Mouse (Mus musculus) MEL (cell line): ENCODE data around the gene Tmem206. TPM values are rescaled to one million over a fixed set of nuclear protein-coding genes. Genes with fewer than 3 reads are reported as not detected.
A peak's percentile ranks its signal among the peaks of the same experiment; 100 is the strongest.

Experiments used
- DNase-seq: peaks from one replicate; pipeline ENCODE4 v3.0.0; 2011; ENCODE audit warnings: low read depth, low spot score
- H3K27ac ChIP-seq: 2 replicates; pipeline ENCODE4 v1.5.1; 2012; ENCODE audit warnings: low read depth, mild to moderate bottlenecking, control low read depth, low read length, moderate library complexity; ENCODE audit not compliant: control insufficient read depth
- H3K27me3 ChIP-seq, 2 experiments: fragments of 150-350 bp in 1 of 2; sonication (generic) in 1 of 2; 2 replicates each; pipeline ENCODE4 v1.6.1; 2012; ENCODE audit warnings: low read length in 2 of 2, mild to moderate bottlenecking in 2 of 2, improper control_type of control experiment in 1 of 2, moderate library complexity in 1 of 2; ENCODE audit not compliant: insufficient read depth in 2 of 2, control insufficient read depth in 1 of 2
- H3K36me3 ChIP-seq, 2 experiments: 2 replicates each; pipeline ENCODE4 v1.6.1; 2012 to 2014; ENCODE audit warnings: low read length in 2 of 2, improper control_type of control experiment in 1 of 2, inconsistent platforms in 1 of 2, mild to moderate bottlenecking in 1 of 2; ENCODE audit not compliant: insufficient read depth in 2 of 2, control insufficient read depth in 1 of 2
- H3K4me1 ChIP-seq, 2 experiments: fragments of 150-350 bp in 1 of 2; sonication (generic) in 1 of 2; 2 replicates each; pipeline ENCODE4 v1.6.1; 2012; ENCODE audit warnings: low read length in 2 of 2, improper control_type of control experiment in 1 of 2, mild to moderate bottlenecking in 1 of 2; ENCODE audit not compliant: insufficient read depth in 2 of 2, control insufficient read depth in 1 of 2
- H3K4me3 ChIP-seq, 2 experiments: fragments of 150-350 bp in 1 of 2; sonication (generic) in 1 of 2; 2 replicates each; pipeline ENCODE4 v1.5.1; 2012; ENCODE audit warnings: low read depth in 2 of 2, low read length in 2 of 2, mild to moderate bottlenecking in 2 of 2, moderate library complexity in 2 of 2, control low read depth in 1 of 2, improper control_type of control experiment in 1 of 2; ENCODE audit not compliant: control insufficient read depth in 1 of 2, insufficient read depth in 1 of 2
- H3K79me2 ChIP-seq: 2 replicates; pipeline ENCODE4 v1.6.1; 2012; ENCODE audit warnings: mild to moderate bottlenecking, low read length, moderate library complexity; ENCODE audit not compliant: control insufficient read depth, poor library complexity, insufficient read depth
- H3K9ac ChIP-seq: 2 replicates; pipeline ENCODE4 v1.6.1; 2012; ENCODE audit warnings: low read depth, mild to moderate bottlenecking, control low read depth, low read length, moderate library complexity; ENCODE audit not compliant: control insufficient read depth, poor library complexity, severe bottlenecking
- H3K9me3 ChIP-seq: fragments of 150-350 bp; sonication (generic); replicated peaks from 2 replicates; pipeline ENCODE4 v1.6.1; 2012; ENCODE audit warnings: mild to moderate bottlenecking, low read length, improper control_type of control experiment, moderate library complexity; ENCODE audit not compliant: insufficient read depth
- BHLHE40 ChIP-seq: IDR thresholded peaks from 2 replicates; pipeline ENCODE4 v1.6.1; 2012; ENCODE audit warnings: low read depth, mild to moderate bottlenecking, inconsistent platforms, low read length, improper control_type of control experiment, borderline replicate concordance
- CHD2 ChIP-seq: IDR thresholded peaks from 2 replicates; pipeline ENCODE4 v1.6.1; 2011; ENCODE audit warnings: low read length, improper control_type of control experiment
- ELF1 ChIP-seq: IDR thresholded peaks from 2 replicates; pipeline ENCODE4 v1.6.1; 2014; ENCODE audit warnings: low read depth, mild to moderate bottlenecking, inconsistent platforms, low read length, improper control_type of control experiment, moderate library complexity
- EP300 ChIP-seq, 2 experiments: IDR thresholded peaks; 2 replicates each; pipeline ENCODE4 v1.6.1; 2011; ENCODE audit warnings: improper control_type of control experiment in 2 of 2, low read length in 2 of 2, low read depth in 1 of 2, mild to moderate bottlenecking in 1 of 2
- GATA1 ChIP-seq: IDR thresholded peaks from 2 replicates; pipeline ENCODE4 v1.6.1; 2011; ENCODE audit warnings: low read depth, low read length, improper control_type of control experiment
- HCFC1 ChIP-seq: IDR thresholded peaks from 2 replicates; pipeline ENCODE4 v1.6.1; 2012; ENCODE audit warnings: low read depth, mild to moderate bottlenecking, inconsistent platforms, low read length, improper control_type of control experiment, moderate library complexity
- JUND ChIP-seq: IDR thresholded peaks from 2 replicates; pipeline ENCODE4 v1.6.1; 2011; ENCODE audit warnings: low read depth, mild to moderate bottlenecking, improper control_type of control experiment, low read length
- MXI1 ChIP-seq: IDR thresholded peaks from 2 replicates; pipeline ENCODE4 v1.6.1; 2011; ENCODE audit warnings: mild to moderate bottlenecking, low read depth, low read length, improper control_type of control experiment
- MYC ChIP-seq: IDR thresholded peaks from 2 replicates; pipeline ENCODE4 v1.6.1; 2011; ENCODE audit warnings: low read depth, mild to moderate bottlenecking, low read length, improper control_type of control experiment, moderate library complexity
- NELFE ChIP-seq: IDR thresholded peaks from 2 replicates; pipeline ENCODE4 v1.6.1; 2011; ENCODE audit warnings: low read depth, low read length, improper control_type of control experiment
- POLR2A ChIP-seq, 2 experiments: IDR thresholded peaks; 2 replicates each; pipeline ENCODE4 v1.6.1; 2011 to 2012; ENCODE audit warnings: low read length in 2 of 2, mild to moderate bottlenecking in 2 of 2, control low read depth in 1 of 2, improper control_type of control experiment in 1 of 2, low read depth in 1 of 2, moderate library complexity in 1 of 2; ENCODE audit not compliant: control insufficient read depth in 1 of 2, insufficient read depth in 1 of 2, poor library complexity in 1 of 2
- RAD21 ChIP-seq: IDR thresholded peaks from 2 replicates; pipeline ENCODE4 v1.6.1; 2011; ENCODE audit warnings: mild to moderate bottlenecking, low read depth, low read length, improper control_type of control experiment
- RCOR1 ChIP-seq: IDR thresholded peaks from 2 replicates; pipeline ENCODE4 v1.6.1; 2012; ENCODE audit warnings: low read depth, mild to moderate bottlenecking, inconsistent platforms, low read length, improper control_type of control experiment
- SMC3 ChIP-seq: IDR thresholded peaks from 2 replicates; pipeline ENCODE4 v1.6.1; 2011; ENCODE audit warnings: low read depth, low read length, improper control_type of control experiment
- TAL1 ChIP-seq: IDR thresholded peaks from 2 replicates; pipeline ENCODE4 v1.6.1; 2012; ENCODE audit warnings: mild to moderate bottlenecking, inconsistent platforms, low read length, moderate library complexity, mixed read lengths
- TBP ChIP-seq: IDR thresholded peaks from 2 replicates; pipeline ENCODE4 v1.8.0; 2011; ENCODE audit warnings: low read depth, low read length, improper control_type of control experiment
- TCF12 ChIP-seq: IDR thresholded peaks from 2 replicates; pipeline ENCODE4 v1.6.1; 2014; ENCODE audit warnings: low read depth, mild to moderate bottlenecking, inconsistent platforms, low read length, improper control_type of control experiment, moderate library complexity
- USF1 ChIP-seq: IDR thresholded peaks from 2 replicates; pipeline ENCODE4 v1.6.1; 2014; ENCODE audit warnings: low read depth, mild to moderate bottlenecking, inconsistent platforms, low read length, improper control_type of control experiment, moderate library complexity
- USF2 ChIP-seq, 2 experiments: IDR thresholded peaks; 2 replicates each; pipeline ENCODE4 v1.6.1; 2011 to 2012; ENCODE audit warnings: improper control_type of control experiment in 2 of 2, low read length in 2 of 2, borderline replicate concordance in 1 of 2, inconsistent platforms in 1 of 2, low read depth in 1 of 2, mild to moderate bottlenecking in 1 of 2; ENCODE audit not compliant: insufficient read depth in 1 of 2
- polyA plus RNA-seq, 2 experiments: library from polyadenylated mRNA; stranded (reverse) in 1 of 2; unstranded in 1 of 2; fragments of >175 nt in 1 of 2; fragments of >200 nt in 1 of 2; gene quantifications; 2 replicates each; pipeline versions ENCODE4 v1.2.1 to v1.2.4; 2012; ENCODE audit warnings: low replicate concordance in 2 of 2, low read depth in 1 of 2; ENCODE audit not compliant: insufficient read length in 2 of 2, insufficient read depth in 1 of 2, missing spikeins in 1 of 2
- total RNA-seq: library from RNA; depleted of rRNA; stranded (reverse); fragments of 300-350 nt; gene quantifications from 2 replicates; pipeline ENCODE4 v1.2.3, GENCODE M21; 2012

The Tmem206 gene
- total and polyA plus RNA-seq, 3 experiments = 14.3 to 16.2 TPM; not detected in 1

GRCm38 (mm10) chr1:191318686-191319085 is 7.0 kb upstream of the Tmem206 start:
- H3K4me1 ChIP-seq = peaks cover 0 to 15% of the 10 kb centered on the region in 2 experiments; a peak in 3 of 4 replicates
- no peaks in the 10 kb centered on the region; a peak in 1 of 4 replicates for H3K36me3 ChIP-seq
- H3K4me3 ChIP-seq = no peak overlapping the region
- no peaks in the 10 kb centered on the region for H3K9me3 ChIP-seq
- no peak overlapping the region for H3K9ac ChIP-seq
- TF ChIP-seq NELFE (no peak), USF2 (IDR thresholded peaks at IDR 0.05; ENCODE audit: borderline replicate concordance in 1 of 2, insufficient read depth in 1 of 2, low read depth in 1 of 2, low read length in 2 of 2) (no peak), MXI1 (no peak), TAL1 (no peak), JUND (no peak), TCF12 (no peak), MYC (no peak), CHD2 (no peak), BHLHE40 (no peak), USF1 (no peak), POLR2A (IDR thresholded peaks at IDR 0.05; ENCODE audit: control insufficient read depth in 1 of 2, insufficient read depth in 1 of 2, low read depth in 1 of 2, low read length in 2 of 2, poor library complexity in 1 of 2) (no peak), SMC3 (no peak), RCOR1 (no peak)
- no peaks in the 10 kb centered on the region for H3K27me3 ChIP-seq
- peaks cover 1% of the 10 kb centered on the region; the same call in 1 of the 2 replicates for H3K79me2 ChIP-seq
- H3K27ac ChIP-seq = no peak overlapping the region
- DNase-seq = peak; percentile 36

GRCm38 (mm10) chr1:191323381-191323780 is 2.3 kb upstream of the Tmem206 start:
- H3K4me1 ChIP-seq = peaks cover 13 to 33% of the 10 kb centered on the region in 2 experiments
- no peak overlapping the region for H3K4me3 ChIP-seq
- peaks cover 0 to 23% of the 10 kb centered on the region in 2 experiments; a peak in 2 of 4 replicates for H3K36me3 ChIP-seq
- no peak overlapping the region for H3K9ac ChIP-seq
- no peaks in the 10 kb centered on the region for H3K27me3 ChIP-seq
- no peaks in the 10 kb centered on the region for H3K9me3 ChIP-seq
- no peak for TF ChIP-seq CHD2
- no peak for TF ChIP-seq SMC3
- no peak for DNase-seq
- no peak overlapping the region for H3K27ac ChIP-seq
- H3K79me2 ChIP-seq = peaks cover 18% of the 10 kb centered on the region

GRCm38 (mm10) chr1:191324733-191325590 is 750 bp upstream of the Tmem206 start:
- Histone ChIP-seq H3K9me3 (no peaks in the 10 kb centered on the region), H3K27me3 (no peaks in the 10 kb centered on the region), H3K36me3 (peaks cover 0 to 23% of the 10 kb centered on the region in 2 experiments; a peak in 2 of 4 replicates), H3K4me3 (peak overlapping the region; percentile 18 to 45; a peak in 3 of 4 replicates), H3K79me2 (peaks cover 18% of the 10 kb centered on the region), H3K4me1 (peaks cover 13 to 31% of the 10 kb centered on the region in 2 experiments), H3K27ac (peak overlapping the region; percentile 41), H3K9ac (peak overlapping the region; percentile 59)
- peak; percentile 65; the same call in 1 of the 2 replicates for TF ChIP-seq TCF12
- TF ChIP-seq NELFE = no peak
- 0 out of 2 replicates have a peak, but pooled peaks have one; percentile 12 for TF ChIP-seq RCOR1
- TF ChIP-seq ELF1 = no peak
- no peak; the same call in 1 of the 2 replicates for TF ChIP-seq BHLHE40
- TF ChIP-seq TBP = no peak
- peak; percentile 41 to 49 for TF ChIP-seq EP300 (IDR thresholded peaks at IDR 0.05; ENCODE audit: low read depth in 1 of 2, low read length in 2 of 2)
- TF ChIP-seq GATA1 = peak; percentile 63
- no peak for TF ChIP-seq RAD21
- TF ChIP-seq HCFC1 = no peak
- DNase-seq = peak; percentile 54
